Mouse (Mus musculus): ENCODE results near the gene Dppa3.

The Dppa3 gene

DNA sequence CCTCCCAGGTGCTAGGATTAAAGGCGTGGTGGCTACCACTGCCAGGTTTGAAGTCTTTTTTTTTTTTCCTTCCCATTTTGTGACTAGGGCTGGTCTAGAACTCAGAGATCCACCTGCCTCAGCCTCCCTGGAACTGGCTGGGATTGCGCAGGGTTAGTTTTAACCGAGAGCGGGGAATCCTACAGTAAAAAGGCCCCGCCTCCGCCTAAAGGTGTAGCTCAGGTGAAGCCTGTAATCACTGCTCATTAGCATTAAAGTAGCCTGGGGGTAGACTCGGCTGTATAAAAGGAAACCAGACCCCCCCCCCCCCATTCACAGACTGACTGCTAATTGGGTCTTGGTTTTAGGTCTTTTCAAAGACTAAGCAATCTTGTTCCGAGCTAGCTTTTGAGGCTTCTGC lies at the start of gene Dppa3:
Dppa3 (plus strand) TSS at position 301 of the 400 bp plus-strand sequence.
- DNase-seq (ENCODE audit: low spot score) = no peak

DNA sequence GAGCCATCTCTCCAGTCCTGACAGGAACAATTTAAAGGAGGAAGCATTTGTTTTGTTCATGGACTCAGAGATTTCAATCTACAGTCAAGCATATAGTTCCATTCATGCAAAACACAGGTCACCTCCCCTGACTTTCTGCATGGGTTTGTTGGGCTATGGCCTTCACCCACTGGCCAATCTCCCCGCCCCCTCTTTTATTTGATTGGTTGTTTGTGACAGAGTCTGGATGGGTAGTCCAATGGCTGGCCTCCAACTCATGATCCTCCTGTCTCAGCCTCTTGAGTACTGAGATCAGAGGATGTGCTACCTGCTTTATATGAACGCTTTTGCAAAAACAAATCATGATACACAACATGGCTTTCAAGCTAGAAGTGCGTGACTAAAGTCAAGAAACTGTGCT lies 49.2 kb upstream of the Dppa3 start:
- DNase-seq (ENCODE audit: low spot score) = no peak

DNA sequence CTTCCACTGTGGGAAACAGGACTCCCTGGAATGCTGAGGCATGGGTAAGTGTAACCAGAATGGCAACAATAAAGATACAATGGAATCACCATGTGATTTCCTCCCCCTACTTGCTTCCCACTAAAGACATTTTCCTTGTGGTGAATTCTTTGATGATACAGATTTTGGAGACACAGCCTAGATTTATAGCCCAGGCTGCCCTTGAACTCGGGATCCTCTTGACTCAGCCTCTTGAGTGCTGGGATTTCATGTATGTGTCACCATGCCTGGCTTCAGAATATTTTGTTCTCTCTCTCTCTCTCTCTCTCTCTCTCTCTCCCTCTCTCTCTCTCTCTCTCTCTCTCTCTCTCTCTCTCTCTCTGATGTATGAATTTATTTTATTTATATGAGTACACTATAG lies 47.1 kb upstream of the Dppa3 start:
- no peak for DNase-seq (ENCODE audit: low spot score)

DNA sequence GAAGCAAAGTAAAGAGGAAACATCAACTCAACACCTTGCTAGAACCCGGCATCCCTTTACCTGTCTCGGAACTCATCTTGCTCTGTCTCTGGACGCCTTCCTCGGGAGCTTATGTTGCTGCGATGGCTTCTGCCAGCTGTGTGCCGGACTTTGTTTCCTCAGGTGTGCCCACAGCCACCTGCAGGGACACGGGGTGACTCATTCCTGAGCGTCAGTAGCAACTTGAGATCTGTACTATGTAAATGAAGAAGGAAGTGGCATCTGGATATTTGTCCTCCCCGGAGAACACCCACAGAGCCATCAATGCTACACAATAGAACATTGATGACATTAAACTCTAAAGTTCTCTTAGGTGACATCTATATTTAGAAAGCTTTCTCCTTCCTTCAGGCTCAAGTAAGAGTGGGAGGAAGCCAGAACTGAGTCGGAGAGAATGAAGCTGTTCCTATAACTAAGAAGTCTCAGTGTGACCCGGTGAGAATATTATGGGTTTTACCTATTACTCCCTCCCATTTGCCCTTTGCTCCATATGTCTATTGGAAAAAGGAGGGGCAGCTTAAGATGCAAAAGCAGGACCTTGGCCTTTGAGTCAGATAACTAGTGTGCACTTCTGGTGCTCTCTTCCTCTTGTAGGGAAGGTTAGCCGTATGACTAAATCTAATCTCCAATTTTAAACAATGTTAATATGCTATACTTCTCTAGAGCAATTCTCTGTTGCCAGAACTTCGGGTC lies 35.0 kb upstream of the Dppa3 start:
- DNase-seq (ENCODE audit: low spot score) = no peak

DNA sequence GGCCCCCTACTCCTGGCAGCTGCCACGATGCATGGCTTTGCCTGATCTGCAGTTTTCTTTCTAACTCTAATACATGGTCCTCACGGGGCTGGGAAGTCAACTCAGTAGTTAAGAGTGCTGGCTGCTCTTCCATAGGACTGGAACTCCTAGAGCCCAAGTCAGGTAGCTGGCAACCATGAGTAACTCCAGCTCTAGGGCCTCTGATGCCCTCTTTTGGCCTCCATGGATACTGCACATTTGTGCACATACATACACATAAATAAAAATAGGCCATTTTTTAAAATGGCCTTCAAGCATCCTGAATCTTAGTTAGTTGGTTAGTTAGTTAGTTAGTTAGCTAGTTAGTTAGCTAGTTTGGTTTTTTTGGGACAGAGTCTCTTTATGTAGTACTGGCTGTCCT lies 33.3 kb upstream of the Dppa3 start:
- no peak for DNase-seq (ENCODE audit: low spot score)

DNA sequence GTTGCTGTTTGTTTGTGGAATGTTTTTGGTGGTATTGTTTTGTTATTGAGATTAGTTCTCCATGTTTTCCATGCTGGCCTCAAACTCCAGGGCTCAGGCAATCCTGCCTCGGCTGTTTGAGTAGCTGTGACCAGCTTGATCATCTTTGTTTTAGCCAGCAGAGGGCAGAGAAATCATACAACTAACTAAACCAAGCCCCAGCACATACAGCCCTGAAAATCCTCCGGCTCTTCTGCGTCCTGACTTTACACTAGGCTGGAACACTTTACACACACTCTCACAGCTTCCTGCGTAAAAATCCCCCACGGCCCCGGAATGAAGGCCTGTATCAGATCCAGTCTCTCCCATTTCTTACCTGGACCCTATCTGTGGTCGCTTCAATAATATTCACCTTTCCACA lies 30.6 kb upstream of the Dppa3 start:
- peak; percentile 56 for DNase-seq (ENCODE audit: low spot score)

DNA sequence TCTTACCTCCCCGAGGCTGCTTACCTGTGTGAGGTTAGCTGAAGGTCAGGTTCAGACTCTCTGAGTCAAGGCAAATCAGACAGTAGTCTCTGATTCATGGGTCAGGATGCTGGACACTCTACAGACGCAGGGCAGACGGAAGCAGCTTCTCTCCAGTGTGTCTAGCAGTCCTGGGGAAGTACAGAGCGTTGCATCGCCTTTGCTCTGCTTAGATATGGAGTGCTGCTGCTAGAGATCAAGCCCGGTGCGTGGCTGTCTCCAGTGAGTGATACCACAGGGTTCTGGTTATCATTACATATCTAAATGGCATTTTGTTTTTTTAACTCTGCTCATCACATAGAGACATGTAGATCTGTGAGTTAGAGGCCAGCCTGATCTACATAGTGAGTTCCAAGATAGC lies 29.6 kb upstream of the Dppa3 start:
- no peak for DNase-seq (ENCODE audit: low spot score)

DNA sequence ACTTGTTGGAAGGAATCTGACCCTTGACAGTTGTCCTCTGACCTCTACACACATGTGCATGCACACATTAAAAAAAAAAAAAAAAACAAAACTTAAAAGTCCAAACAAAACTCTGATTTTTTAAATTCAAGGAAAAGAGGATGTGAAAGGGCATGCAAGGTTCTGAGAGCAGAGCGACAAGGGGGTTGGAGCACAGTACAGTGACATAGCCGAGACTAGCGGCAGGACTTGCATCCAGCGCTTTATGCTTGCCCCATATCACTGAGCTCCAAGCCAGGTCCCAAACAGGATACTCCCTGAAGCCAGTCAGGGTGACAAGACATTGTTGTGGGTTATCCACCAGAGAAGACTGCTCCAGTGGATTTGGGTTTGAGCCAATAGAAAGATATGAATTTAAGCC lies 28.2 kb upstream of the Dppa3 start:
- DNase-seq (ENCODE audit: low spot score) = no peak

DNA sequence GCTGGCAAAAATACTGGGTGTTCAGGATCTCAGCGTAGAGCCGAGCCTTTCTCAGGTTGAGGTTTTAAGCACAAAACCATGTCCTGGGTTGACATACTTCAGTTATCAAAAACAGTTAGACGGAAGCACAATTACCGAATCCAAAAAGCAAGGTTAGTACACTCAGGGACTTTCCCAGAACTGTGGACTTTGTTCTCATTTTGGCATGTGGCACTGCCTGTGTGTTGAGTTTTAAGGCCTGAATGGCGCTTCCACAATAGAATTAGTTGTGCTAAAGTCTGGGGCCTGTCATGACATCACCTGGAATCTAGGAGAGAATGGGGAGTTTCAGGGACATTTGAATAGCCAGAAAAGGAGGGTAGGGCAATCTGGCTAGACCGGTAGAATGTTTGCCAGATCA lies 27.8 kb upstream of the Dppa3 start:
- peak; percentile 7 for DNase-seq (ENCODE audit: low spot score)

DNA sequence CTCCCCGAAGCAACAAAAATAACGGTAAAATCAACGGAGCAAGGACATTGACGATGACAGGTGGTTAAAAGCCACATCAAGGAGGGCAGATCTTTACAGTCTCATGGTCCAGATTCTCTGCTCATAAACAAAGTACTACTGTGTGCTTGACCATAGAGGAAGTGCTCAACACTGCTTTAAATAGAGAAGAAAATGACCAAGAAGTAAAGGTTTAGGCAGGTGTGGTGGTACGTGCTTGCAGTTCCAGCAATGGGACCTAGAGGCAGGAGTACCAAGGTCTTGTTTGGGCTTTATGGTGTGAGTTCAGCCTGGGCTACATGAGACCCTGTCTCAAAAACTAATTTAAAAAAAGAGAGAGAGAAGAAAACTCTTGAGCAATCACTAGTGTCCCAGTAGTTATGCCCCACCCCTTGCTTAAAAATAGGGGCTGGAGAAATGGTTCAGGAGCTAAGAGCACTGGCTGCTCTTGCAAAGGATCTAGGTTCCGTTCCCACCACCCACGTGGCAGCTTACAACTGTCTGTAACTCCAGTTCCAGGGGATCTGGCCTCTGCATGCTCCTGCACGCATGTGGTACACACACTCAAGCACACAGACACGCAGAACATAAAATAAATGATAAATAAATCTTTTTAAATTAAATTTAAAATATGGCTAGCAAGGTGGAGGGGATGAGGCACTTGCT lies 27.0 kb upstream of the Dppa3 start:
- no peak for DNase-seq (ENCODE audit: low spot score)

DNA sequence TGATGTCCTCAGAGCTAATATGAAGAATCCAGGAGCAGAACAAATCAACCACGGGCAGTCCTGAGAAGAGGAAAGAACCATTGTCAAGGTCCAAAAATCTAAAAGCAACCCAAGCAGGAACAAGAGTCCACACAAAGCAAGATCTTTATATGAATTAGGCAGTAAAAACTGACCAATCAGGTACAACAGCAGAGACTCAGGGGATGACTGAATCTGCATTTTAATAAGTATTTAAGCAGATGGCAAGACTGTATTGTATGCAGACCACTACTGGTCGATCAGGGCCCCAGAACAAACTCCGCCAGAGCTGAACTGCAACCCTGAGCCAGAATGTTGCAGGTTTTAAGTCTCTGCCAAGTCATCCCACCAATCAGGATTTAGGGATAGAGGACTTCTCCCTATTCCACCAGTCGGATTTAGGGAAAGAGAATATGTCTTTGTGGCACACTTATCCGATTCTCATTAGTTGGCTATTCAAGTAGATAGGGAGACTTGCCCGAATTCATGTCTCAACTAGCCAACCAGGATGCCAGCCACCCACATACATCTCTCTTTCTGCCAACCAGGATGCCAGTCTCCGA lies 26.1 kb upstream of the Dppa3 start:
- DNase-seq (ENCODE audit: low spot score) = no peak

DNA sequence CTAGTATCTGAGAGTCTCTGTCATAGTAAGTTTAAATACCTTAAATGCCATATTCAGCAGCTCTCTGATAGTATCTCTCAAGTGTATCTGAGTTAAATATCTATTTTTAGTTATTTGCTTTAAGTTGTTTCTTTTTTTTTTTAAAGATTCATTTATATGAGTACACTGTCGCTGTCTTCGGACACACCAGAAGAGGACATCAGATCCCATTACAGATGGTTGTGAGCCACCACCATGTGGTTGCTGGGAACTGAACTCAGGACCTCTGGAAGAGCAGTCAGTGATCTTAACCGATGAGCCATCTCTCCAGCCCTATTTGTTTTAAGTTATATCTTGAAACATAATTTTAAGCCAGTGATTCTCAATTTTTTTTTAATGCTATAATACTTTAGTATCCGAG lies 25.2 kb upstream of the Dppa3 start:
- DNase-seq (ENCODE audit: low spot score) = no peak

DNA sequence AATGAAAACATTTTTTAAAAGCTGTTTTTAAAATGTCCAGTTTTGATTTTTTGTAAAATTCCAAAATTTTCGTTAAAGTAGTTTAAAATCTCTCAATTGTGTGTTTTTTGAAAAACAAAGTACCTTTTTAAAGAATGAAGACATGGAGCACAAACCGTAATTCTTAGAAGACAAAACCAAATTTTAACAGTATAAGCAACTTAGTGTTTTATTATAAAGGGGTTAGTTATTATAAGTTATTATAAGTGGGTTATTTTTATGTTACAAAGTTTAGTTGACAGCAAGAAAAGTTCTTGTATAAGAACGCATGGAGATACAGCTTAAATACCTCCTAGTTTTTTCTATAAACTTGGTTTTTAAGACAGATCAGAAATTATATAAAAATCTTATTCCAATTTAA lies 24.6 kb upstream of the Dppa3 start:
- no peak for DNase-seq (ENCODE audit: low spot score)

DNA sequence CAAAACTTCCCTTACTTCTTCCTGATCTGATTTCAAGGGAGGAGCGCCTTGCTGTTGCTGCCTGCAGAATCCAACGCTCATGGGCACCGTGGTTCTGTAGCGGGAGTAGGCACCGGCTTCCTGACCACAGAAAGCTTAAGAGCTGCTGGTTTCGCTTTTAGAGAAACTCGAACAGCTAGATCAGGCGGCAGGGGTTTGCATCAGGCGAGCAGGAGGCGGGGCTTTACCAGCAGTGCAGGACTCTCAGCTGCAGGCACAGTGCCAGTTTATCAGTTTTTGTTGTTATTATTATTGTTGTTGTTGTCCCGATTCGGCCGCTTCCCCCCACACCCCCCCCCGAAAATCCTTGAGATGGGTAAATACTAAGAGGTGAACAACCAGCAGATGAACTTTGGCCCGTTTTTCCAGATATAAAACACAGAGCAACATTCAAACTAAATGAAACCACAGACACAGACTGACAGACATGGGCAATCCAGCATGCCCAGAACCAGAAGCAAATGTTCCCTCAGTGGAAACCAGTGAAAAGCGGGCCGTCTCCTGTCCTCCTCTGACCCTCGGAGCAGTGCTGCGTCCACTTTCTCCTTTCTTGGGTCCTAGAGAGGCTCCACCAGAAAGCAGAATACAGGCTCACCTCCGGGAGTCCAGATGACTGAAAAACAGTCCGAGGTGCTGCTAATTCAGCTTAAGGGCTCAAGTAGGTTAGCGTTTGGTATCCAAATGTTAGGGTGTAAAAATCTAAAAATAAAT lies 23.8 kb upstream of the Dppa3 start, which contains the start of gene Apobec1:
Apobec1 (minus strand) TSS at position 203 of the 750 bp plus-strand sequence.
- DNase-seq (ENCODE audit: low spot score) = peak; percentile 91

DNA sequence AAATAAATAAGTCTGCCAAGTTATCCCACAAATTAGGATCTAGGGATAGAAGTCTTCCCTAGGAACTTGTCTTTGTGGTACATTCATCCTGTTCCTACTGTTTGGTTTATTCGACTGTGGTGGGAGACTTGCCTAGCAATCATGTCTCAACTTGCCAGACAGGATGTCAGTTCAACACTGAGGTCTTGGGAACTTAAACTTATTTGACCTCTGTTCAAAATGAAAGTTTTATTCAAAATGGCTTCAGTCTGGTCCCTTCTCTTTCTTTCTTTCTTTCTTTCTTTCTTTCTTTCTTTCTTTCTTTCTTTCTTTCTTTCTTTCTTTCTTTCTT lies 23.3 kb upstream of the Dppa3 start:
- DNase-seq (ENCODE audit: low spot score) = peak; percentile 18

DNA sequence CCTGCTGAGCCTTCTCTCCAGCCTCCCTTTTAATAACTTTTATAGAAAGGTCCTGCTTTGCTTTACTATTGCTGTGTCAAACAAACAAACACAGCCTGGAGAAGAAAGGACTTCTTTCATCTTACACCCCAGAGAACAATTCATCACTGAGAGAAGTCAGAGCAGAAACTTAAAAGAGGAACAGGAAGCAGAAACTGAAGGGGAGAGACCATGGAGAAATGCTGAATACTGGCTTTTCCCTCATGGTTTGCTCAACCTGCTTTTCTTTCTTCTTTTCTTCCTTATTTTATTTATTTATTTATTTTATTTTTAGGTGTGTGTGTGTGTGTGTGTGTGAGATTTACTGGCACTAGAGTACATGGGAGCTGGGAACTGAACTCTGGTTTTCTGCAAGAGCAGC lies 21.9 kb upstream of the Dppa3 start:
- peak; percentile 12 for DNase-seq (ENCODE audit: low spot score)

DNA sequence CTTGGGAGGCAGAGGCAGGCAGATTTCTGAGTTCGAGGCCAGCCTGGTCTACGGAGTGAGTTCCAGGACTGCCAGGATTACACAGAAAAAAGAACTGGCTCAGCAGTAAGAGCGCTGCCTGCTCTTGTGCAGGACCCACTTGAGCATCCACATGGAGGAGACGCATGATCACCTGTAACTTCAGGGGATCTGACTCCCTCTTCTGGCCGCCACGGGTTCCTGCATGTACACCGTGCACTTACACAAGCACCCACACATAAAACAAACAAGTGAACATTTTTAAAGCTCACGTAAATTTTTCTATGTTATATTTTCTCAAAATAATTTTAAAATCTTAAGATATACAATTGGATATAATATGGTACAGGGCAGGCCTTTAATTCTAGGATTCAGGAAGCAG lies 20.7 kb upstream of the Dppa3 start:
- DNase-seq (ENCODE audit: low spot score) = peak; percentile 15

DNA sequence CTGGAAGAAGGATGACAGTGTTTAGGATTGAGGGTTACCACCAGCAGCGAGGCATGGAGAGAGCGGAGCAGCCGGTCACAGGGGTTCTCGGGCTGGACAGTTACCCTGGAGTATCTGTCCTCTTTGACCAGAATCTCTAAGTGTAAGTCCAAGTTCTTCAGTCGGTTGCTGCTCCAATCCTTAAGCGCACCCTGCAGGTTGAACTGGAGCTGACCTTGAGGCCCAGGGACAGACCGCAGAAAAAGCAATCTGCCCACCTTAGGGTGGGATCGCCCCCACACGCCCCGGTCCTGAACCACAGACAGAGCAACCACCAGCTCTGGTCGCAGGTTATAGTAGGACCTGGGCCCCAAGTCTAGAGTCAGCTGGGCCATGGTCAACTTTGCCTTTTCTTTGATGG lies 19.5 kb upstream of the Dppa3 start:
- DNase-seq (ENCODE audit: low spot score) = no peak

DNA sequence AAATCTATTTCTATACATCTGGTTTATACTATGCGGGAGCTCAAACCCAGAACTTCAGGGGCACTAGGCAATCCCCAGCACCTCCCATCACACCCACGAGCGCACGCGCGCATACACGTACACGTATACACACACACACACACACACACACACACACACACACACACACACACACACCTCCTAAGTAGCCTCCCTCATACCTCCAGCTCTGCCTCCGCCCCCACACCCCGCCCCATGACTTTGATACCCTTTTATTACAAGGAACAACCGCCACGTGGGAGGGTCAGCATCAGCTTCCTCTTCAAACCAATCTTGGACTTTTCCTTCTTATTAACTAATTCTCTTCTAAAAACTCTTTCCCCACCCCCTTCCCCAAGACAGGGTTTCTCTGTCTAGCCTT lies 18.5 kb upstream of the Dppa3 start:
- no peak for DNase-seq (ENCODE audit: low spot score)

DNA sequence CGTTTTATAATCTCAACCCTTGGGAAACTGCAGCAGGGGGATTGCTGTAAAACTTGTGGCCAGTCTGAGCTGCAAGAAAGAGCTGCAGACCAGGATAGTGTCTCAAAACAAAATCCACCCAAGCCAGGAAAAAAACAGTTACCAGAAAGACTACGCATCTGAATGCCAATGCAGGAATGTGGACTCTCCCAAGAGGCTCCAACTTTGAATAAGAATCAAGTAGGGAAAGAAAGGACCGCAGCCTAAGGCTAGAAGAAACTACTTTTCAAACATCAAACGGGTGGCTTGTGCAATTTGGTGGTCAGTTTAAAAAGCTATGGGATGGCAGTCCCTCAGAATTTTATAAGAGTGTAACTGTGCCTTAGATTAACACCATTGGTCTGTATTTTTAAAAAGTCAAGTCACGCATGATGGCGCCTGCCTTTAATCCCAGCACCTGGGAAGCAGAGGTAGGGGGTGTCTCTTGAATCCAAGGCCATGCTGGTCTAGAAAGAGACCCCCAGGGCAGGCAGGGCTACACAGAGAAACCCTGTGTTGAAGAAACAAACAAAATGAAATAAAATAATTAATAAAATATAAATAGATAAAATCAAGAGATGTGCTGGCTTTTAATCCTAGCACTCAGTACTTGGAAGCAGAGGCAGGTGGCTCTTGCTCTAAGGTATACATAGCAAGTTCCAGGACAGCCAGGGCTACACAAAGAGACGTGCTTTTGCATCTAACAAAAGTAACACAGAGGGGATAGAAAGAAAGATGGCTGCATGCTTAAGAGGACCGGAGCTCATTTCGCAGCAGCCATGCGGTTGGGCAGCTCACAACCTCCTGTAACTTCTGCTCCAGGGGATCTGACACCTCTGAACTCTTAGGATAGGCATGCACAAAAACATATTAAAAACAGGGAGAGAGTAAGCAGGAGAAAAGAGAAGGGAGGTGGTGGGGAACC lies 17.5 kb upstream of the Dppa3 start:
- DNase-seq (ENCODE audit: low spot score) = no peak

DNA sequence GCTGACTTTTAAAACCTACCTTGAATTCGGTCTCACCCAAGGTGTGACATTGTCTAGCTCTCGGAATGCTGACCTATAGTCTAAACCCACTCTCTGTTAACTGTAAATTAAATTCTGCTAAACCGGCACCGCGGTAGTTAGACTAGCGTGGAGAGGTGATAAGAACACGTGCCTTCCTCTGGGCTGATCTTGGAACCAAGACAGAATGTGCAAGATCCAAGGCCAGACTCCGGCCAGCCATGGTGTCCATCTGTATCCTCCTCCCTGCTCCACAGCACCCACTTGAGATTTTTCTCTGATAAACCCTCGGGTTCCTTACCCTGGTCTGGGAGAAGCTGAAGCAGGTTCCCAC lies 16.9 kb upstream of the Dppa3 start:
- no peak for DNase-seq (ENCODE audit: low spot score)

DNA sequence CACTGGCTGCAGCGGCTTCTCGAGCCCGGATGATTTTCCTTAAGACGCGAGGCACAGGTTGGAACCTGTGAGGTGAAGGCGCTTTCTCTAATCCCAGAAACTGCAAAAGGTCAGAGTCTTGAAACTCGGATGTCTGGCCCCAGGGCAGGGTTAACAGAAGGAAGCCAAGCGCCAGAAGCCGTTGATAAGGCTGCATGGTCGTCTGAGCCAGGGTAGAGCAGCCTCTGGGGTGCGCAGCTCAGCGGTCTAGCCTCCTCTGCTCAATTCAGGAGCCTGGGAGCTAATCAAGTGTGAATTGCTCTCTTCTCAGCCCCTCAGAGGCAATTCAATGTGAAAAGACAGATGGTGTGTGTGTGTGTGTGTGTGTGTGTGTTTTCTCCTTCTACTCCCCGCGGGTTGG lies 16.4 kb upstream of the Dppa3 start, which contains the start of gene Gdf3:
Gdf3 (minus strand) TSS at position 317 of the 400 bp plus-strand sequence.
- no peak for DNase-seq (ENCODE audit: low spot score)

Data from lung, postnatal 25 days (tissue).